Mouse (Mus musculus): ENCODE measurements around the gene Itga3.

DNA sequence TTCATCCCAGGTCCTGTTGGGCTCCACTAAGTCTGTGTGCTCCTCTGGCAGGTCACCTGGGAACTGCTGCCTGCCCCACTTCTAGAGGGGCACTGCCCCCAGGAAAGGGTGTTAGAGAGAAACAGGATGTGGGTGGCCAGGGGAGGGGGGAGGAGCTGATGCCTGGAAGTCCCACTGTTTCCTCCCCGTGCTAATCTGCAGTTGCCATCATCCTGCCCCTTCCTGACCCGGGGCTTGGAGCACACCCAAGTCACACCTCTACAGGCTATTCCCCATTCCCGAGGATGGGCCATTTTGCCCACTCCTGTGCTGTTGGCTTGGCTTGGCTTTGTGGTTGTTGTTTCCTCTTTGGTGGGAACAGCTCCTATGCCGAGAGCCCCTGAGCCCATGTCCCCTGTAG lies 76.1 kb downstream of the Itga3 start:
- TF ChIP-seq POLR2A (IDR thresholded peaks at IDR 0.05; ENCODE audit: insufficient read depth, low read length) (no peak), CTCF (IDR thresholded peaks at IDR 0.05; ENCODE audit: low read depth, low read length) (no peak), EP300 (IDR thresholded peaks at IDR 0.05; ENCODE audit: insufficient read depth, low read depth, low read length) (no peak)
